Mouse (Mus musculus) MEL (cell line): ENCODE data around the gene Nrl. TPM values are rescaled to one million over a fixed set of nuclear protein-coding genes. Genes with fewer than 3 reads are reported as not detected.

Experiments
- DNase-seq: peaks from one replicate; pipeline ENCODE4 v3.0.0; 2011; ENCODE audit warnings: low read depth, low spot score
- H3K27ac ChIP-seq: 2 replicates; pipeline ENCODE4 v1.5.1; 2012; ENCODE audit warnings: low read depth, mild to moderate bottlenecking, control low read depth, low read length, moderate library complexity; ENCODE audit not compliant: control insufficient read depth
- H3K27me3 ChIP-seq, 2 experiments: fragments of 150-350 bp in 1 of 2; sonication (generic) in 1 of 2; 2 replicates each; pipeline ENCODE4 v1.6.1; 2012; ENCODE audit warnings: low read length in 2 of 2, mild to moderate bottlenecking in 2 of 2, improper control_type of control experiment in 1 of 2, moderate library complexity in 1 of 2; ENCODE audit not compliant: insufficient read depth in 2 of 2, control insufficient read depth in 1 of 2
- H3K36me3 ChIP-seq, 2 experiments: 2 replicates each; pipeline ENCODE4 v1.6.1; 2012 to 2014; ENCODE audit warnings: low read length in 2 of 2, improper control_type of control experiment in 1 of 2, inconsistent platforms in 1 of 2, mild to moderate bottlenecking in 1 of 2; ENCODE audit not compliant: insufficient read depth in 2 of 2, control insufficient read depth in 1 of 2
- H3K4me1 ChIP-seq, 2 experiments: fragments of 150-350 bp in 1 of 2; sonication (generic) in 1 of 2; 2 replicates each; pipeline ENCODE4 v1.6.1; 2012; ENCODE audit warnings: low read length in 2 of 2, improper control_type of control experiment in 1 of 2, mild to moderate bottlenecking in 1 of 2; ENCODE audit not compliant: insufficient read depth in 2 of 2, control insufficient read depth in 1 of 2
- H3K4me3 ChIP-seq, 2 experiments: fragments of 150-350 bp in 1 of 2; sonication (generic) in 1 of 2; 2 replicates each; pipeline ENCODE4 v1.5.1; 2012; ENCODE audit warnings: low read depth in 2 of 2, low read length in 2 of 2, mild to moderate bottlenecking in 2 of 2, moderate library complexity in 2 of 2, control low read depth in 1 of 2, improper control_type of control experiment in 1 of 2; ENCODE audit not compliant: control insufficient read depth in 1 of 2, insufficient read depth in 1 of 2
- H3K79me2 ChIP-seq: 2 replicates; pipeline ENCODE4 v1.6.1; 2012; ENCODE audit warnings: mild to moderate bottlenecking, low read length, moderate library complexity; ENCODE audit not compliant: control insufficient read depth, poor library complexity, insufficient read depth
- H3K9ac ChIP-seq: 2 replicates; pipeline ENCODE4 v1.6.1; 2012; ENCODE audit warnings: low read depth, mild to moderate bottlenecking, control low read depth, low read length, moderate library complexity; ENCODE audit not compliant: control insufficient read depth, poor library complexity, severe bottlenecking
- H3K9me3 ChIP-seq: fragments of 150-350 bp; sonication (generic); replicated peaks from 2 replicates; pipeline ENCODE4 v1.6.1; 2012; ENCODE audit warnings: mild to moderate bottlenecking, low read length, improper control_type of control experiment, moderate library complexity; ENCODE audit not compliant: insufficient read depth
- BHLHE40 ChIP-seq: IDR thresholded peaks from 2 replicates; pipeline ENCODE4 v1.6.1; 2012; ENCODE audit warnings: low read depth, mild to moderate bottlenecking, inconsistent platforms, low read length, improper control_type of control experiment, borderline replicate concordance
- CHD2 ChIP-seq: IDR thresholded peaks from 2 replicates; pipeline ENCODE4 v1.6.1; 2011; ENCODE audit warnings: low read length, improper control_type of control experiment
- CTCF ChIP-seq, 3 experiments: IDR thresholded peaks in 2 of 3; conservative IDR thresholded peaks in 1 of 3; 2 replicates each; pipeline ENCODE4 v1.5.1; 2011 to 2012; ENCODE audit warnings: low read length in 3 of 3, low read depth in 2 of 3, mild to moderate bottlenecking in 2 of 3, improper control_type of control experiment in 1 of 3, inconsistent platforms in 1 of 3, mixed read lengths in 1 of 3, moderate library complexity in 1 of 3; ENCODE audit not compliant: control insufficient read depth in 1 of 3, insufficient read depth in 1 of 3, poor library complexity in 1 of 3, severe bottlenecking in 1 of 3
- E2F4 ChIP-seq: IDR thresholded peaks from 2 replicates; pipeline ENCODE4 v1.6.1; 2011; ENCODE audit warnings: low read depth, low read length, improper control_type of control experiment, borderline replicate concordance
- EP300 ChIP-seq, 2 experiments: IDR thresholded peaks; 2 replicates each; pipeline ENCODE4 v1.6.1; 2011; ENCODE audit warnings: improper control_type of control experiment in 2 of 2, low read length in 2 of 2, low read depth in 1 of 2, mild to moderate bottlenecking in 1 of 2
- GATA1 ChIP-seq: IDR thresholded peaks from 2 replicates; pipeline ENCODE4 v1.6.1; 2011; ENCODE audit warnings: low read depth, low read length, improper control_type of control experiment
- HCFC1 ChIP-seq: IDR thresholded peaks from 2 replicates; pipeline ENCODE4 v1.6.1; 2012; ENCODE audit warnings: low read depth, mild to moderate bottlenecking, inconsistent platforms, low read length, improper control_type of control experiment, moderate library complexity
- JUND ChIP-seq: IDR thresholded peaks from 2 replicates; pipeline ENCODE4 v1.6.1; 2011; ENCODE audit warnings: low read depth, mild to moderate bottlenecking, improper control_type of control experiment, low read length
- MAZ ChIP-seq: IDR thresholded peaks from 2 replicates; pipeline ENCODE4 v1.6.1; 2012; ENCODE audit warnings: low read depth, mild to moderate bottlenecking, inconsistent platforms, low read length, improper control_type of control experiment
- MYB ChIP-seq: IDR thresholded peaks from 2 replicates; pipeline ENCODE4 v1.6.1; 2011; ENCODE audit warnings: mild to moderate bottlenecking, low read depth, low read length, improper control_type of control experiment
- MYC ChIP-seq: IDR thresholded peaks from 2 replicates; pipeline ENCODE4 v1.6.1; 2011; ENCODE audit warnings: low read depth, mild to moderate bottlenecking, low read length, improper control_type of control experiment, moderate library complexity
- NELFE ChIP-seq: IDR thresholded peaks from 2 replicates; pipeline ENCODE4 v1.6.1; 2011; ENCODE audit warnings: low read depth, low read length, improper control_type of control experiment
- NRF1 ChIP-seq: IDR thresholded peaks from 2 replicates; pipeline ENCODE4 v1.6.1; 2014; ENCODE audit warnings: low read depth, mild to moderate bottlenecking, inconsistent platforms, low read length, improper control_type of control experiment, moderate library complexity; ENCODE audit not compliant: poor library complexity, insufficient read depth, severe bottlenecking
- POLR2A ChIP-seq, 2 experiments: IDR thresholded peaks; 2 replicates each; pipeline ENCODE4 v1.6.1; 2011 to 2012; ENCODE audit warnings: low read length in 2 of 2, mild to moderate bottlenecking in 2 of 2, control low read depth in 1 of 2, improper control_type of control experiment in 1 of 2, low read depth in 1 of 2, moderate library complexity in 1 of 2; ENCODE audit not compliant: control insufficient read depth in 1 of 2, insufficient read depth in 1 of 2, poor library complexity in 1 of 2
- POLR2AphosphoS2 ChIP-seq: IDR thresholded peaks from 2 replicates; pipeline ENCODE4 v1.6.1; 2011; ENCODE audit warnings: low read length, improper control_type of control experiment
- POLR2AphosphoS5 ChIP-seq: IDR thresholded peaks from 2 replicates; pipeline ENCODE4 v1.6.1; 2012; ENCODE audit warnings: low read depth, borderline replicate concordance, mild to moderate bottlenecking, inconsistent platforms, low read length, moderate library complexity, mixed read lengths
- RAD21 ChIP-seq: IDR thresholded peaks from 2 replicates; pipeline ENCODE4 v1.6.1; 2011; ENCODE audit warnings: mild to moderate bottlenecking, low read depth, low read length, improper control_type of control experiment
- RCOR1 ChIP-seq: IDR thresholded peaks from 2 replicates; pipeline ENCODE4 v1.6.1; 2012; ENCODE audit warnings: low read depth, mild to moderate bottlenecking, inconsistent platforms, low read length, improper control_type of control experiment
- TAL1 ChIP-seq: IDR thresholded peaks from 2 replicates; pipeline ENCODE4 v1.6.1; 2012; ENCODE audit warnings: mild to moderate bottlenecking, inconsistent platforms, low read length, moderate library complexity, mixed read lengths
- TCF12 ChIP-seq: IDR thresholded peaks from 2 replicates; pipeline ENCODE4 v1.6.1; 2014; ENCODE audit warnings: low read depth, mild to moderate bottlenecking, inconsistent platforms, low read length, improper control_type of control experiment, moderate library complexity
- ZC3H11A ChIP-seq: IDR thresholded peaks from 2 replicates; pipeline ENCODE4 v1.6.1; 2012; ENCODE audit warnings: low read depth, mild to moderate bottlenecking, inconsistent platforms, low read length, improper control_type of control experiment
- ZKSCAN1 ChIP-seq: IDR thresholded peaks from 2 replicates; pipeline ENCODE4 v1.6.1; 2012; ENCODE audit warnings: low read depth, mild to moderate bottlenecking, inconsistent platforms, low read length, improper control_type of control experiment, moderate library complexity
- ZMIZ1 ChIP-seq: IDR thresholded peaks from 2 replicates; pipeline ENCODE4 v1.6.1; 2012; ENCODE audit warnings: low read depth, mild to moderate bottlenecking, inconsistent platforms, low read length, improper control_type of control experiment, moderate library complexity
- polyA plus RNA-seq, 2 experiments: library from polyadenylated mRNA; stranded (reverse) in 1 of 2; unstranded in 1 of 2; fragments of >175 nt in 1 of 2; fragments of >200 nt in 1 of 2; gene quantifications; 2 replicates each; pipeline versions ENCODE4 v1.2.1 to v1.2.4; 2012; ENCODE audit warnings: low replicate concordance in 2 of 2, low read depth in 1 of 2; ENCODE audit not compliant: insufficient read length in 2 of 2, insufficient read depth in 1 of 2, missing spikeins in 1 of 2
- total RNA-seq: library from RNA; depleted of rRNA; stranded (reverse); fragments of 300-350 nt; gene quantifications from 2 replicates; pipeline ENCODE4 v1.2.3, GENCODE M21; 2012

The Nrl gene
- total and polyA plus RNA-seq, 3 experiments = not detected

DNA sequence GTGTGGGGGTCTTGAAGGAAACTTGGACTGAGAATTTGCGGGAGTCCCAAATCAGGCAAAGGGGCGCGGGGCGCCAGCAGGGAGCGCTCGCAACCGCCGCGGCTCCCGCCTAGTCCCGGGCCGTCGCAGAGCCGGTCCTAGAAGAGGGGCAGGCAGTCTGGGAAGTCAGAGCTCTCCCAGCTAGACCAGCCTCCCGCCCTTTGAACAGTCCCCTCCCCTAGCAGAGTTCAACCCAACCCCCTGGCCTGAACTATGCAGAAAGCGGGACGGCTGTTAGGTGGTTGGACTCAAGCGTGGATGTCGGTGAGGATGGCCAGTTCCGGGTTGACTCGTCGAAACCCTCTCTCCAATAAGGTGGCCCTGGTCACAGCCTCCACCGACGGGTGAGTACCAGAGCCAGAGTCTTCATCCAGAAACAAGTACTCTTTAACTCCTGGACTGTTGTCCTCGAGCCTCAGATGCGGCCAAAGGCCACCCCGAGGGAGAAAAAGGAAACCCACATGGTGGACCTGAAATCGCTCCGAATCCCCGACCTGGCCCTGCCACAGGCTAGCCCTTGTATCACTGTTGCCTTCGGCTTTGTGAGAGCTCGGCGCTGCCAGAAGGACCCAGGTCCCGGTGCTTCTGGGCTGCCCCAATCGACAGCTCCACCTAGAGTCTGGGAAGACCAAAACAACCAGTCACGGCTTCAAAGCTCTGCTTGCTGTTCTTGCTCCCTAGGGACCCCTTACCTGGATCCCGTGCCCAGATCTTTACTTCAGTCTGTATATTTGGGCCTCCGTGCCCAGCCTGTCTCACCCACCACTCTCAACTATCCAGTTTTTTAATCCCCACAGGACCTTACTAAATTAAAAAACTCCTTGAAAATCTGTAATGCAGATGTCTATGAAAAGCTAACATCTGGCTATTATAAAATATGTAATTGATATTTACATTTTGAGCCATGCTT lies 45.9 kb downstream of the Nrl start, which contains the start of gene Dhrs4 (continued):
- TF ChIP-seq BHLHE40 = no peak
- peak in 1 of 2 experiments; percentile 90; a peak in 3 of 4 replicates for TF ChIP-seq POLR2A (IDR thresholded peaks at IDR 0.05; ENCODE audit: control insufficient read depth in 1 of 2, insufficient read depth in 1 of 2, low read depth in 1 of 2, low read length in 2 of 2, poor library complexity in 1 of 2)
- TF ChIP-seq GATA1 = no peak
- TF ChIP-seq POLR2AphosphoS2 = peak; percentile 74
- no peak for TF ChIP-seq POLR2AphosphoS5
- TF ChIP-seq MAZ = peak; percentile 66; the same call in 1 of the 2 replicates
- no peak for TF ChIP-seq JUND
- TF ChIP-seq EP300 (IDR thresholded peaks at IDR 0.05; ENCODE audit: low read depth in 1 of 2, low read length in 2 of 2) = no peak
- TF ChIP-seq RAD21 = peak; percentile 47
- TF ChIP-seq CTCF (IDR thresholded peaks at IDR 0.05 in 2 of 3, conservative IDR thresholded peaks at IDR 0.05 in 1 of 3; ENCODE audit: control insufficient read depth in 1 of 3, insufficient read depth in 1 of 3, low read depth in 2 of 3, low read length in 3 of 3, poor library complexity in 1 of 3, severe bottlenecking in 1 of 3) = peak; percentile 58 to 87 (median 85)
- peak; percentile 79 for TF ChIP-seq HCFC1
- peak; percentile 80; the same call in 1 of the 2 replicates for TF ChIP-seq E2F4
- TF ChIP-seq ZKSCAN1 = no peak
- TF ChIP-seq NRF1 = no peak
- 0 out of 2 replicates have a peak, but pooled peaks have one; percentile 27 for TF ChIP-seq ZC3H11A
- no peak for TF ChIP-seq TAL1
- TF ChIP-seq, all 39 proteins: peak for 18

DNA sequence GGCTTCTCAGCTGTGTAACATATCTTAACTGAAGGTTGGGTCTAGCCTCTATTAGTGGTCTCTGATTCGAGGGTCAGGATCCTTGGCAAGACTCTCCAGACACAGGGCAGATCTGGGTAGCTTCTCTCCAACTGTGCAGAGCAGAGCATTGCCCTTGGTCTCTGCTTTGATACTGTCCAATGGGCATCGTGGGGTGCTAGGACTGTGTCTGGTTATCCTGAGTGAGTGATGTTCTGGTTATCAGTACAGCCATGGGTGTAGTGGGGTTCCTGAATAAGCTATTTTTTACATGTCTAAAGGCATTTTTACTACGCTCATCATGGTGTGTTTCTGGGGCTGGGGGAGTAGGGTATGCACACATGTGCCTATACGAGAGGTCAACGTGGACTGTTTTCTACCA lies 47.0 kb downstream of the Nrl start:
- Histone ChIP-seq H3K4me3 (no peak overlapping the region; a peak in 1 of 4 replicates), H3K9me3 (no peaks in the 10 kb centered on the region), H3K9ac (no peak overlapping the region), H3K27me3 (peaks cover 2 to 5% of the 10 kb centered on the region in 2 experiments; a peak in 3 of 4 replicates), H3K27ac (no peak overlapping the region), H3K36me3 (peaks cover 0 to 12% of the 10 kb centered on the region in 2 experiments; a peak in 2 of 4 replicates), H3K79me2 (no peaks in the 10 kb centered on the region; the same call in 1 of the 2 replicates), H3K4me1 (peaks cover 0 to 18% of the 10 kb centered on the region in 2 experiments; a peak in 3 of 4 replicates)
- no peak for TF ChIP-seq CHD2
- TF ChIP-seq CTCF (IDR thresholded peaks at IDR 0.05 in 2 of 3, conservative IDR thresholded peaks at IDR 0.05 in 1 of 3; ENCODE audit: control insufficient read depth in 1 of 3, insufficient read depth in 1 of 3, low read depth in 2 of 3, low read length in 3 of 3, poor library complexity in 1 of 3, severe bottlenecking in 1 of 3) = no peak
- TF ChIP-seq TAL1 = no peak
- TF ChIP-seq NRF1 = no peak
- no peak for TF ChIP-seq ZMIZ1
- TF ChIP-seq RCOR1 = no peak
- TF ChIP-seq TCF12 = no peak
- TF ChIP-seq MYC = no peak
- no peak for TF ChIP-seq POLR2AphosphoS5
- TF ChIP-seq NELFE = no peak
- no peak for TF ChIP-seq MYB
- no peak for TF ChIP-seq MAZ
- TF ChIP-seq RAD21 = no peak
- TF ChIP-seq BHLHE40 = no peak
- DNase-seq = peak; percentile 9
